Mouse (Mus musculus): Measurements from ENCODE around the gene Gm5294.
A peak's percentile ranks its signal among the peaks of the same experiment; 100 is the strongest.

The Gm5294 gene

GRCm38 (mm10) chr5:138819780-138820179 lies at the start of gene Gm5294:
Gene Gm5294, plus strand, starts transcription at chr5:138820080.
- no peak for DNase-seq (ENCODE audit: low spot score)

GRCm38 (mm10) chr5:138775096-138775495 lies 44.8 kb upstream of the Gm5294 start:
- no peak for DNase-seq (ENCODE audit: low spot score)

- no peak for DNase-seq (ENCODE audit: low spot score)
Observed at GRCm38 (mm10) chr5:138776346-138776745, 43.5 kb upstream of the Gm5294 start.

- DNase-seq (ENCODE audit: low spot score), result peak; percentile 68
Observed at GRCm38 (mm10) chr5:138778731-138779463, 41.0 kb upstream of the Gm5294 start.

- no peak for DNase-seq (ENCODE audit: low spot score)
Observed at GRCm38 (mm10) chr5:138779655-138780054, 40.2 kb upstream of the Gm5294 start.

DNA sequence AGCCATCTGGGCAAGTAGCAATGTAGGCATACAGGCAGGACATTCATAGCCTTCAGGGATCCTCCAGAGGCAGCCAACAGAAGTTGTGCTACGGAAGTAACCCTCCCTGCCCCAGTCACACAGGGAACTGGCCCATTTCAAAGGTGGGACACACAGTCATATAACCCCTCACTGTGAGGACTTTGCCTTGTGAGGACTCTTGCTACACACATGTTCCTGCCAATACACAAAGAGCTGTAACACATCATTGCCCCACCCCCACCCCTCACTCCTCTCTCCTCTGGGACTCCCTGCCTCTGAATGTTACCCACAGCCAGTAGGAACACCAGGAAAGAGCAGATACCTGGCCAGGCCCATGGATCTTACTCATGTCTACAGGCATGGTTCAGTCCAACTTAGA lies 37.2 kb upstream of the Gm5294 start:
- DNase-seq (ENCODE audit: low spot score), result no peak

DNA sequence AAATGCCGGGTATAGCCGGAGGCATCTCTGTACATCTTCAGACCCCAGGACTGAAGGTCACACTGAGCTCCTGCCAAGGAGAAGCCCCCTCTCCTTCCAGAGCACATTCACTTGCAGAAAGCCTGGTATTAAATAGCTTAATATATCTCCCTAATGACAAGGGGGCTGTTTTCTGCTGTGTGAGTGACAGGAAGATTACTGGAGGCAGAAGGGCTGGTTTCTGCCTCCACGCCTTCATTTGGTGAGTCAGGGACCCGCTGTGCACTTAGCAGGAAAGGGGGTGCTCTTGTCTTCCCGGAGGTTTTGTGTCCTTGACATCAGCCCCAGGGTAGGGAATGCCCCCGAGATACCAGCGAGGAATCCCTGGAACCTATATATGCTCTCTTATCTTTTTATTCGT lies 36.7 kb upstream of the Gm5294 start:
- DNase-seq (ENCODE audit: low spot score), result no peak

GRCm38 (mm10) chr5:138785986-138786515 lies 33.8 kb upstream of the Gm5294 start:
- no peak for DNase-seq (ENCODE audit: low spot score)

DNA sequence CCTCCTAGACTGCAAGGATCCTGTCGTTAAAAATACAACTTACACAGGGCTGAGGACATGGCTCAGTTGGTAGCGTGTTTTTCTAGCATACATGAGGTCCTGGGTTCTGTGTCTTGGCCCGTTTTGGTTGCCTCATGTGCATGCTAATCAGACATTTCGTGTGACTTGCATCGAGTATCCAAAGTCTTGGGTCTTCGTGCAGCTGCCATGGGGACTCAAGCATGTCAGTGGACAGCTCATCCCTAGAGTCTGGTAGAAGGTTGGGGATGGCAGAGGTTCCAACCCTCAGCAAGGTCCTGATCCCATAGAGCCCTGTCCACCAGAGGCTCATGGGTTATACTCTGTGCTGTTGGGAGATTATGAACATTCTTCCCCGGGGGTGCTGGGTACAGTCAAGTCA lies 32.2 kb upstream of the Gm5294 start:
- no peak for DNase-seq (ENCODE audit: low spot score)

DNA sequence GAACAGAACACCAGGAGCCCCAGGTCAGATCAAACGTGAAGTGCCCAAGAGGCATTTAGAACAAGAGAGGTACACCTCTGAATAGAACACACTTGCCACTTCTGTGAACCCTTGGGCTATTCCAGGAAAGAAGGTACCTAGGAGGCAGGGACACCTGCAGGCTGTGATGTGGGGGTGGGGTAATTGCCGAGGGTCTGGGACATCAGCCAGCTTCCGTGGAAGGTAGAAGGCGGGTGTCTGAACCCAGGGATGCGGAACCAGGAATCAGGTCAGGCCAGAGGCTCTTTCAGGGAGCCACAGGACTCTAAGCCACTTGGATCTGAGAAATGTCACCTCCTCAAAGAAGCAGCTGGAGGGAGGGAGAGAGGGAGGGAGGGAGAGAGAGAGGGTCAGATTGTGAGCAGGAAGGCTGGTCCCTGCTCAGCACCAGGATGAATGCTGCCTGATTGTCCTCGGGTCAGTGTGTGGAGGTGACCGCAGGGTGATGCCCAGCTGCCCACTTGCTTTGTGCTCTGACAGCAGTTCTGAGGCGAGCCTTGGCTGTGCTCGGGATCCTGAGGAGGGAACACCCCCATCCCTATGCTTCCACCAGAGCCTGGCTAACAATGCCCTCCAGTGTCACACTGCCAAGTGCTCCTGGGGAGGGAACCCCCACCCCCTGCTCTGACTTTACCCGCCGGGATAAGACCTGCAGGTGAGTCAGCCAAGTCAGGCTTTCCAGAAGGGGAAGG lies 31.2 kb upstream of the Gm5294 start:
- DNase-seq (ENCODE audit: low spot score), result no peak

DNA sequence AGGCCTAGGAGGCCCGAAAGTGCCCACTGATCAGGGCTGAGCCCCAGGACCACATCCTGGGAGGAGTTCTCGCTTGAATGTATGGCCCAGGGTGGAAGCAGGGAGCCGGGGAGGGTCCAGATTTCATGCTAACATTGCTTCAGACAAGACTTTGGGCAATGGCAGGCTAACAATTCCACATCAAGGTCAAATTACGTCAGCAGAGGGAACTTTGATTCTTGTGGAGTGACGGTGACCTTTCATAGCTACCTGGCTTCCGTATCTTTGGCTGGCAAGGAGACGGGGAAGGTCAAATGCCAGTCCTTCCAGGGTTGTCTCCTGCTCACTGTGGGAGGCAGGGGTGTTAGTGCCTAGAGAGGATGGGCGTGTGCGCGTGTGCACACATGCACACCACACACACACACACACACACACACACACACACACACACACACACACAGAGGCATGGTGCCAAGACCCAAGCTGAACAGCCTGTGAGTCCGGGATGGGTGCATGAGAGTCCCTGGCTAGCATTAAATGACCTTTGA lies 28.9 kb upstream of the Gm5294 start:
- no peak for DNase-seq (ENCODE audit: low spot score)

GRCm38 (mm10) chr5:138801588-138802116 lies 18.2 kb upstream of the Gm5294 start:
- no peak for DNase-seq (ENCODE audit: low spot score)

GRCm38 (mm10) chr5:138804286-138804685 lies 15.6 kb upstream of the Gm5294 start:
- no peak for DNase-seq (ENCODE audit: low spot score)

GRCm38 (mm10) chr5:138809767-138810166 lies 10.1 kb upstream of the Gm5294 start:
- DNase-seq (ENCODE audit: low spot score), result no peak

DNA sequence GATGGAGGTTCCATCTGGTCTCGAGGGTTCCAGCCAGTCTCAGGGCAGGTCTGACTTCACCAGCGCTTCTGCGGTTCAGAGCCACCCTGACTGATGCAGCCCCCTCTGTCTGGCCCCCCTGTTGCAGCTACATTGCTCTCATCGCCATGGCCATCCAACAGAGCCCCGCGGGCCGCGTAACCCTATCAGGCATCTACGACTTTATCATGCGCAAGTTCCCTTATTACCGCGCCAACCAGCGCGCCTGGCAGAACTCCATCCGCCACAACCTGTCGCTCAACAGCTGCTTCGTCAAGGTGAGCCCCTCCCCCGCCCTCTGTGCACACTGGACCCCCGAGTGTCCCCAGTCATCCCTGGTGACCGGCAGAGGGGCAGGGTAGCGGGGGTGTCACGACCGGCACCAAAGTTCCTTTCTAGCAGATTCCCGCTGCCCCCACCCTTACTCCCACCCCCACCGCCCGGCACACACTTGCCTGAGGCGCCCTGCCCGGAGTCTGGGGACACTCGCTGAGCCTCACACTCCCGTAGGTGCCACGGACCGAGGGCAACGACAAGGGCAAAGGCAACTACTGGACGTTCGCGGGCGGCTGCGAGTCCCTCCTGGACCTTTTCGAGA lies 945 bp downstream of the Gm5294 start:
- DNase-seq (ENCODE audit: low spot score), result peak; percentile 34

GRCm38 (mm10) chr5:138825090-138825489 lies 5.2 kb downstream of the Gm5294 start:
- DNase-seq (ENCODE audit: low spot score), result no peak

DNA sequence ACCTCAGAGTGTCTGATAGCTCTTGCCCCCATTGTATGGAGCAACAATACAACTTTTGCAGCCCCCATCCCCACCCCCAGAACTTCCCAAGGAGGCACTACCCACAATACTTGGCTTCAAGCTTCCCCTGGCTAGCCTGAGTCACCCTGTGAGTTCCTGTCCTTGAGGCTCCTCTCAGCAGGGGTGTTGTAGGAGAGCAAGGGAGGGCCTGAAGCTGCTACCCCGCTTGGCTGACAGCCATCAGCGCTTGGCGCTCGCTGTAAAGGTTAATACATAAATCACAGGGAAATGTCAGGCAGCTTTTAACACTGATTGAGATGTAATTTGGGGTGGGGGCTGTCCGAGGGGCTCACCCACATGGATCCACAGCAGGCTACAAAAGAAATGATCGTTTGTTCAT lies 13.5 kb downstream of the Gm5294 start:
- DNase-seq (ENCODE audit: low spot score), result no peak

DNA sequence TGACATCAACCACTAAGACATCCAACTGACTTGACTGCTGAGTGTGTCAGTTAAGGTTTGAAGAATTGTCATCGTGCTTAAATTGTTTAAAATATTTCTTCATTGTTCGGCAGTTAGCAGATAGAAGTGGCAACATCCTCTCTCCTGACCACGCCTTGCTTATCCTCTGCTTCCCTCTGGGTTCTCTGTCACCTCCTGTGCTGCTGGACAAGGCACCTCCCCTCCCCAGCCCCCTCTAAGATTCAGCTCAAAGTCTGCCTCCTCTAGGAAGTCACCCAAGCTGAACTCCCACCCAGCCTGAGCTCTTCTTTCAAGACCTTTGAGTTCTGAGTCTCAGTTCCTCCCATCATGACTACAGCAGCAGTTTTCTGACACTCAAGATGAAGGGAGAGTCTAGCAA lies 15.0 kb downstream of the Gm5294 start:
- DNase-seq (ENCODE audit: low spot score), result no peak

GRCm38 (mm10) chr5:138840981-138841380 lies 21.1 kb downstream of the Gm5294 start:
- DNase-seq (ENCODE audit: low spot score), result no peak

GRCm38 (mm10) chr5:138843168-138843824 lies 23.4 kb downstream of the Gm5294 start:
- DNase-seq (ENCODE audit: low spot score), result peak; percentile 13

DNA sequence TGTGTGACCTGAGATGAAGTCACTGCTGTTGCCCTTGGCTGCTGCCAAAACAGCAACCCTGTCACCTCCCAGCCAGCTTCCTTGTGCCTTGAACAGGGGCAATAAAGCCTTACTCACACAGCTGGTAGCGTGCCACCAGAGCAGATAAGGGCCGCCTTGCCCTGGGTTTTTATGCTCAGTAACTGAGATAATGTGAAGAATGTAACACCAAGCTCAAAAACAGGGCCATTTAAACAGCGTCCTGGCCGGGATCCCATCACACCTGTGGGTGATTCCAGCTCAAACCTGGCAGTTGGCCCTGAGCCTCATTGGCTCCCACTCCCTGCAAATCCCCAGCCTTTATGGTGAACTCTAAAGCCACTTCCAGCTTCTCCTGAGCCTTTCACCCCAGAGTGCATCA lies 26.6 kb downstream of the Gm5294 start:
- no peak for DNase-seq (ENCODE audit: low spot score)

- DNase-seq (ENCODE audit: low spot score), result peak; percentile 94
Observed at GRCm38 (mm10) chr5:138848102-138848501, 28.2 kb downstream of the Gm5294 start.
